Mouse (Mus musculus) left cerebral cortex, adult 6 months (tissue): ENCODE results near the gene Olfr646. TPM values are rescaled to one million over a fixed set of nuclear protein-coding genes. Genes with fewer than 3 reads are reported as not detected.

Experiments
- long read RNA-seq, 2 experiments: library from polyadenylated mRNA; unstranded; transcript quantifications; one replicate each; pipeline ENCODE4 v2.0.0; 2019 to 2020
- polyA plus RNA-seq: library from polyadenylated mRNA; unstranded; fragments of <200 nt; fragmentation: Nextera tagmentation; gene quantifications from 2 replicates; pipeline ENCODE4 v1.2.3, GENCODE M21; 2021

Olfr646 gene
- not detected in 2 replicates for polyA plus RNA-seq
- long read RNA-seq, experiment 1: 0 reads
- long read RNA-seq, experiment 2: 0 reads

GRCm38 (mm10) chr7:104104757-104104972 lies at the start of gene Olfr646:
Gene Olfr646, plus strand, starts transcription at chr7:104104873.

GRCm38 (mm10) chr7:104061345-104061744 lies 43.3 kb upstream of the Olfr646 start, which contains the start of gene 4930516K23Rik:
Gene 4930516K23Rik, minus strand, starts transcription at chr7:104061445.

GRCm38 (mm10) chr7:104071769-104072168 lies 32.9 kb upstream of the Olfr646 start, which contains the start of gene Olfr644:
Gene Olfr644, minus strand, starts transcription at chr7:104071869.

GRCm38 (mm10) chr7:104085365-104085764 lies 19.3 kb upstream of the Olfr646 start, which contains the start of gene Olfr645:
Gene Olfr645, minus strand, starts transcription at chr7:104085465.

GRCm38 (mm10) chr7:104129726-104130125 lies 25.1 kb downstream of the Olfr646 start, which contains the start of gene Ubqln5:
Gene Ubqln5, minus strand, starts transcription at chr7:104129826.

GRCm38 (mm10) chr7:104137305-104137704 lies 32.6 kb downstream of the Olfr646 start, which contains the start of gene Olfr643:
Gene Olfr643, minus strand, starts transcription at chr7:104137405.

GRCm38 (mm10) chr7:104143179-104143578 lies 38.5 kb downstream of the Olfr646 start, which contains the start of gene Ubqln3:
Gene Ubqln3, minus strand, starts transcription at chr7:104143279.

GRCm38 (mm10) chr7:104150456-104150855 lies 45.8 kb downstream of the Olfr646 start, which contains the start of gene Ubqlnl:
Gene Ubqlnl, minus strand, starts transcription at chr7:104150556.

Other genes starting within 250 kb of the Olfr646 start
- gene Olfr66, start 218.6 kb upstream of the Olfr646 start, polyA plus RNA-seq: not detected in 2 replicates
- gene Olfr64, start 210.4 kb upstream of the Olfr646 start, polyA plus RNA-seq: not detected in 2 replicates
- gene Olfr65, start 201.4 kb upstream of the Olfr646 start, polyA plus RNA-seq: not detected in 2 replicates
- gene Olfr631, start 176.0 kb upstream of the Olfr646 start, polyA plus RNA-seq: not detected in 2 replicates
- gene Olfr632, start 170.5 kb upstream of the Olfr646 start, polyA plus RNA-seq: not detected in 2 replicates
- not detected in 2 replicates for gene Olfr633, start 160.4 kb upstream of the Olfr646 start, polyA plus RNA-seq
- 0.01 TPM in 1 of 2 replicates, not detected in the other for gene Olfr635, start 133.7 kb upstream of the Olfr646 start, polyA plus RNA-seq
- not detected in 2 replicates for gene Olfr638, start 106.1 kb upstream of the Olfr646 start, polyA plus RNA-seq
- gene Olfr639, start 87.6 kb upstream of the Olfr646 start, polyA plus RNA-seq: 0.01 TPM in 1 of 2 replicates, not detected in the other
- not detected in 2 replicates for gene Olfr640, start 79.3 kb upstream of the Olfr646 start, polyA plus RNA-seq
- not detected in 2 replicates for gene Olfr641, start 69.4 kb upstream of the Olfr646 start, polyA plus RNA-seq
- not detected in 2 replicates for gene Olfr642, start 52.2 kb upstream of the Olfr646 start, polyA plus RNA-seq
- not detected in 2 replicates for gene 4930516K23Rik, start 43.4 kb upstream of the Olfr646 start, polyA plus RNA-seq
- gene Olfr644, start 33.0 kb upstream of the Olfr646 start, polyA plus RNA-seq: not detected in 2 replicates
- gene Olfr645, start 19.4 kb upstream of the Olfr646 start, polyA plus RNA-seq: not detected in 2 replicates
- gene Ubqln5, start 25.0 kb downstream of the Olfr646 start, polyA plus RNA-seq: not detected in 2 replicates
- not detected in 2 replicates for gene Olfr643, start 32.5 kb downstream of the Olfr646 start, polyA plus RNA-seq
- gene Ubqln3, start 38.4 kb downstream of the Olfr646 start, polyA plus RNA-seq: not detected in 2 replicates
- gene Ubqlnl, start 45.7 kb downstream of the Olfr646 start, polyA plus RNA-seq: not detected in 2 replicates
- gene Olfm5, start 60.0 kb downstream of the Olfr646 start, polyA plus RNA-seq: not detected in 2 replicates
- 0.04 and 0.09 TPM in 2 replicates for gene Olfr648, start 78.5 kb downstream of the Olfr646 start, polyA plus RNA-seq
- not detected in 2 replicates for gene Olfr649, start 91.1 kb downstream of the Olfr646 start, polyA plus RNA-seq
- gene Trim6, start 113.9 kb downstream of the Olfr646 start, polyA plus RNA-seq: 0.05 and 0.09 TPM in 2 replicates
- 0.80 and 1.7 TPM in 2 replicates for gene Trim34a, start 139.6 kb downstream of the Olfr646 start, polyA plus RNA-seq
- gene Trim5, start 183.2 kb downstream of the Olfr646 start, polyA plus RNA-seq: 0.19 and 0.23 TPM in 2 replicates
- gene Trim12a, start 210.6 kb downstream of the Olfr646 start, polyA plus RNA-seq: 1.8 and 3.3 TPM in 2 replicates
- not detected in 2 replicates for gene Trim34b, start 224.6 kb downstream of the Olfr646 start, polyA plus RNA-seq
- 0.67 and 0.77 TPM in 2 replicates for gene Trim12c, start 248.5 kb downstream of the Olfr646 start, polyA plus RNA-seq